Comparison of ENCODE assay signal across 8 mouse cellular contexts in the genomic region with DNA sequence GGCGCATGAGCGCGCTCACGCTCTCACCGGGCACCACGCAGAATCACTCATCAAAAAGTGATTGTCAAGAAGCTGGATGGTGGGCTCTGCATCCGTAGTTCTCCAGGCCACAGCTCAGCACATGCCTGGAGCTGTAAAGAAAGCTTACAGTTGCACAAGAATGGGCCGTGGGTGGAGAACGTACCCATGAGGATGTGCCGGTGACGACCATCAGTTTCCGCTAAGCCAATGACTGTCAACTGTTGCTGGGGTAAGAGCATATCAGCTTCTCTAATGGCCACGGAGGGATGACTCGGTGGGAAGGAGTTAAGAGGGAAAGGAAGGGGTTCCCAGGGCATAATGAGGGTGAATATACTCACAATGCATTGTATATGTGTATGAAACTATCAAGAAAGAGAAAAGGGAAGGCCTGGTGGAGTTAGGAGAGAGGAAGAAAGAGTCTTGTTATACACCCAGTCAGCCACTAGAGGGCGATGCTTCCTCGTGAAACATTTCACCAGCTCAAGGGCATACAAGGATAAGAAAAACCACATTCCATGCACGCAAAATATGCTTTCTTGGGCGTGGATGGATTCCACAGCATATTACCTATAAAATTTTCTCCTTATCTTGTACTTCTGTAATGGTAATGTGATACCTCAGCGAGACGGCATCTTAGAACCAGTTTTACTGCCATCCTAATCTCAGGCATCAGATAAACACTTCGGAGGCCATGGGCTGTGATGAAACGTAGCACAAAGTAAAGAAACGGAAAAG. TPM values are rescaled to one million over a fixed set of nuclear protein-coding genes. Genes with fewer than 3 reads are reported as not detected.
DNase-seq lines count a peak whose midpoint lies in the region; ATAC-seq and TF ChIP-seq lines count a peak whose summit lies in the region.

No protein-coding gene starts in this region.

- 0 out of 2 replicates have a peak, but pooled peaks have one; percentile 23 for ATAC-seq in liver, postnatal 0 days
- ATAC-seq in neutrophil, adult 5-6 weeks (ENCODE audit: extremely low read depth, insufficient number of reproducible peaks, low FRiP score, poor library complexity, severe bottlenecking), result peak; percentile 65
- ATAC-seq in erythroid progenitor cell, adult 5-6 weeks (replicated peaks; ENCODE audit: low FRiP score, poor library complexity, severe bottlenecking), result no peak

- no peak overlapping the region for H3K4me2 ChIP-seq in liver, postnatal 0 days (ENCODE audit: low read depth, low read length)

- H3K27me3 ChIP-seq in liver, postnatal 0 days (ENCODE audit: insufficient read depth, low read length), result no peaks in the 10 kb centered on the region

- intact Hi-C loops in gastrocnemius, postnatal 14 days (cut with DNase I; ENCODE audit: low total_unique reads), result no loop called here

- no peak overlapping the region for H3K9ac ChIP-seq in liver, postnatal 0 days (replicated peaks)

- DNase-seq in A20 (ENCODE audit: low read depth, low spot score), result peak; percentile 67
- DNase-seq in ES-CJ7 (ENCODE audit: low read depth, low spot score), result peak; percentile 70
- peak; percentile 59 to 72 for DNase-seq in cerebellum, adult 18-20 months
- peak; percentile 47 for DNase-seq in gastrocnemius, postnatal 14 days
- DNase-seq in kidney, postnatal 14 days, result peak; percentile 73
- peak; percentile 67 for DNase-seq in liver, postnatal 0 days

- WGBS in liver, postnatal 0 days (ENCODE audit: insufficient replicate concordance), result 51% methylated on average over 23 of the region's 23 CpGs

- H3K36me3 ChIP-seq in liver, postnatal 0 days (replicated peaks; ENCODE audit: insufficient read depth, low read length), result no peaks in the 10 kb centered on the region

- TF ChIP-seq EP300 in liver, postnatal 0 days (IDR thresholded peaks at IDR 0.05; ENCODE audit: low read depth), result no peak

- H3K27ac ChIP-seq in liver, postnatal 0 days (ENCODE audit: low read depth), result no peak overlapping the region

- no peak overlapping the region for H3K4me3 ChIP-seq in liver, postnatal 0 days (ENCODE audit: low read depth, low read length)

- no peaks in the 10 kb centered on the region for H3K4me1 ChIP-seq in liver, postnatal 0 days (ENCODE audit: insufficient read depth)

- peak; percentile 90 for TF ChIP-seq CTCF in liver, postnatal 0 days (IDR thresholded peaks at IDR 0.05; ENCODE audit: low read depth)

- H3K9me3 ChIP-seq in liver, postnatal 0 days (ENCODE audit: low read length), result no peaks in the 10 kb centered on the region

RNA-seq across cellular contexts. Expression of a gene that starts 50.4 kb away (rescaled TPM):
- not detected for total RNA-seq in gastrocnemius, postnatal 14 days (2021)
- polyA plus RNA-seq in liver, postnatal 0 days (2015; fragmentation: Nextera tagmentation; extraction: Ambion mirVana), result 0.71 and 1.0 TPM in 2 replicates
- 17.9 and 21.0 TPM in 2 replicates for total RNA-seq in neutrophil, adult 5-6 weeks (2017)
- total RNA-seq in erythroid progenitor cell, adult 5-6 weeks (2015; ENCODE audit: low replicate concordance), result not detected in 2 replicates
- not detected in 2 replicates for total RNA-seq in erythroid progenitor cell, adult 5-6 weeks (2017; ENCODE audit: low replicate concordance)

Comparison
In these comparisons a context has a peak if more than half of its experiments do, and no peak if none do; other contexts are left out.
1. RNA of a gene that starts 50.4 kb away (total RNA-seq): 17.9 to 21.0 TPM in neutrophil, adult 5-6 weeks; not detected in gastrocnemius, postnatal 14 days and not detected in erythroid progenitor cell, adult 5-6 weeks; every median in the first group is over 10 times any median in the second.
2. Peak in every context shown above with its lines, with median percentiles within 50 percentile points of each other: DNase-seq.